Mouse (Mus musculus): ENCODE data around the gene Leng8. TPM values are rescaled to one million over a fixed set of nuclear protein-coding genes. Genes with fewer than 3 reads are reported as not detected.

Gene Leng8
- polyA plus RNA-seq, 1 experiment from 2014 or later, result 9.1 TPM

- H3K27ac ChIP-seq (ENCODE audit: low read depth), result peak overlapping the region; percentile 14; the same call in 1 of the 2 replicates
- H3K36me3 ChIP-seq (replicated peaks; ENCODE audit: insufficient read depth, low read length), result no peaks in the 10 kb centered on the region
- H3K9ac ChIP-seq (replicated peaks), result peak overlapping the region; percentile 22
- H3K9me3 ChIP-seq (ENCODE audit: low read length), result no peaks in the 10 kb centered on the region
- peak; percentile 62 for ATAC-seq
- H3K4me1 ChIP-seq (ENCODE audit: insufficient read depth), result 0 out of 2 replicates have a peak, but pooled peaks cover 2% of the 10 kb centered on the region
- H3K4me3 ChIP-seq (ENCODE audit: low read depth, low read length), result peak overlapping the region; percentile 32
- no peaks in the 10 kb centered on the region for H3K27me3 ChIP-seq (ENCODE audit: insufficient read depth, low read length)
- peak overlapping the region; percentile 71 for H3K4me2 ChIP-seq (ENCODE audit: low read depth, low read length)
- TF ChIP-seq EP300 (IDR thresholded peaks at IDR 0.05; ENCODE audit: low read depth) (no peak), CTCF (IDR thresholded peaks at IDR 0.05; ENCODE audit: low read depth) (no peak)
- WGBS (ENCODE audit: insufficient replicate concordance), result 3% methylated on average over 11 of the region's 11 CpGs
- no peak for DNase-seq
These were observed 26.8 kb downstream of the Leng8 start for GRCm38 (mm10) chr7:4163571-4164072.

DNA sequence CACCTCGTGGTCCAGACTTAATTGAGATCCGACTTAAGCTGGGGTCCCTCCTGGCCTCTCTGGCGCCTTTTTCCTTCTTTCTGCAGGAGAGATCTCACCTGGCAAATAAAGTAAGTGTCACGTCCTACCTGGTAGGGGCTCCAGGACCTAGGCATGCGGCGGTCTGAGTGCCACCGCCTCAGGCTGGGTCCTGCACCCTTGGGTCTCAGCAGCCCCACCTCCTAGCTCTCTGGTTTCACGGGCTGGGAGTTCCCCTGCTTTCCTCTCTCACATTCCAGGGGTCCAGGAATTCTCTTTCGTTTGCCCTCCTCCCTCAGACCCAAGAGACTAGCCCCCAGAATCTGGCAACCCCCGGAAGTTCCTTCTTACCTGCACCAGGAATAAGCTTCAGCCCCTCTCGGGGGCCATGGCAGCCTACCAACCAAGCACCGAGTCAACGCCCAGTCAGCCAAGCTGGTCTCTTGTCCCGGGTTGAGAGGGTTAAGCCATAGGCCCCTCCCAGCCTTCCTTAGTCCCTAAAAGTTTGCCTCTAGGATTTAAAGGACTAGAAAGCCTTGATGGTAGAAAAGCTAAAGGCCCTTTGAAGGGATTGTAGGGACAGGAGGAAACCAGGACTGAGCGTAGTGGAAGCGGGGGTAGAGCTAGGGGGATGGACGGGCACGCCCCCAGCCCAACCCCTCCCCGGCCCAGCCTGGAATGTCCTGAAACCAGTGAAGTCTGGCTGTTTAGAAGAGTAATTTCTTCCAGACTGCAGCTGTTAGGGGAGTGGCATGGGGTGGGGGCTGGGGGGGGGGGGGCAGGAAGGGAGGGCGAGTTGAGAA lies 27.5 kb downstream of the Leng8 start, which contains the start of gene Cdc42ep5:
Gene Cdc42ep5 (minus strand): TSS at position 771 of the 821 bp plus-strand sequence.
- no peaks in the 10 kb centered on the region for H3K36me3 ChIP-seq (replicated peaks; ENCODE audit: insufficient read depth, low read length)
- 5% methylated on average over 19 of the region's 20 CpGs for WGBS (ENCODE audit: insufficient replicate concordance)
- peak; percentile 49 for DNase-seq
- peak within 1 kb of the TSS; percentile 32 for H3K4me3 ChIP-seq (ENCODE audit: low read depth, low read length)
- H3K4me2 ChIP-seq (ENCODE audit: low read depth, low read length), result peak within 1 kb of the TSS; percentile 71
- ATAC-seq, result peak; percentile 72
- H3K27me3 ChIP-seq (ENCODE audit: insufficient read depth, low read length), result no peaks in the 10 kb centered on the region
- TF ChIP-seq EP300 (IDR thresholded peaks at IDR 0.05; ENCODE audit: low read depth) (no peak), CTCF (IDR thresholded peaks at IDR 0.05; ENCODE audit: low read depth) (no peak)
- no peaks in the 10 kb centered on the region for H3K9me3 ChIP-seq (ENCODE audit: low read length)
- H3K27ac ChIP-seq (ENCODE audit: low read depth), result peak within 1 kb of the TSS; percentile 16; the same call in 1 of the 2 replicates
- H3K9ac ChIP-seq (replicated peaks), result peak within 1 kb of the TSS; percentile 22
- 0 out of 2 replicates have a peak, but pooled peaks cover 2% of the 10 kb centered on the region for H3K4me1 ChIP-seq (ENCODE audit: insufficient read depth)

- 0 out of 2 replicates have a peak, but pooled peaks cover 2% of the 10 kb centered on the region for H3K4me1 ChIP-seq (ENCODE audit: insufficient read depth)
- 0 out of 2 replicates have a peak, but pooled peaks have one; percentile 1 for ATAC-seq
- no peaks in the 10 kb centered on the region for H3K36me3 ChIP-seq (replicated peaks; ENCODE audit: insufficient read depth, low read length)
- WGBS (ENCODE audit: insufficient replicate concordance), result 26% methylated on average over 3 of the region's 3 CpGs
- 0 out of 2 replicates have a peak overlapping the region, but pooled peaks have one; percentile 32 for H3K4me3 ChIP-seq (ENCODE audit: low read depth, low read length)
- H3K4me2 ChIP-seq (ENCODE audit: low read depth, low read length), result peak overlapping the region; percentile 71; the same call in 1 of the 2 replicates
- DNase-seq, result no peak
- no peak for TF ChIP-seq EP300 (IDR thresholded peaks at IDR 0.05; ENCODE audit: low read depth)
- no peak for TF ChIP-seq CTCF (IDR thresholded peaks at IDR 0.05; ENCODE audit: low read depth)
- H3K9ac ChIP-seq (replicated peaks), result no peak overlapping the region
- no peaks in the 10 kb centered on the region for H3K9me3 ChIP-seq (ENCODE audit: low read length)
- H3K27me3 ChIP-seq (ENCODE audit: insufficient read depth, low read length), result no peaks in the 10 kb centered on the region
- H3K27ac ChIP-seq (ENCODE audit: low read depth), result peak overlapping the region; percentile 16; the same call in 1 of the 2 replicates
These were observed 28.4 kb downstream of the Leng8 start for GRCm38 (mm10) chr7:4165286-4165685.

DNA sequence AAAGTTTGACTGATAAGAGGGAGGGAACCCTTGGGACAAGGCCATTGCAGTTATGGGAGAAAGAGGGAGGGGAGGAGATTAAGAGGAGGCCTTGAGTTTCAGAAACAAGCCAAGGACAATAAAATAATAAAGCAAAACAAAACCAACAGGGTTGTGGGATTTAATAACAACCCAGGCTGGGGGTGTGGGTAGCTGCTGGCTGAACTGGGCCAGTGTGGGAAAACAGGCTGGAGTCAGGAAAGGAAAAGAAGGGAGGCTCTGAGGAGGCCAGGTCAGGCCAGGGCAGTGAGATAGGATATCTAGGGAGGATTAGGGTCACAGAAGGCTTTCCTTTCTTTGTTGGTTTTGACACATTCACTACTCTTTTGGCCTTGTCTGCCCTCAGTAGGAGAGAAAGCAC lies 30.3 kb downstream of the Leng8 start:
- no peaks in the 10 kb centered on the region for H3K27me3 ChIP-seq (ENCODE audit: insufficient read depth, low read length)
- no peak overlapping the region for H3K4me2 ChIP-seq (ENCODE audit: low read depth, low read length)

GRCm38 (mm10) chr7:4170193-4170938 lies 33.5 kb downstream of the Leng8 start:
- 57% methylated on average over 6 of the region's 6 CpGs for WGBS (ENCODE audit: insufficient replicate concordance)
- Histone ChIP-seq H3K4me1 (ENCODE audit: insufficient read depth) (no peaks in the 10 kb centered on the region), H3K9ac (replicated peaks) (no peak overlapping the region), H3K9me3 (ENCODE audit: low read length) (no peaks in the 10 kb centered on the region), H3K27ac (ENCODE audit: low read depth) (no peak overlapping the region), H3K27me3 (ENCODE audit: insufficient read depth, low read length) (no peaks in the 10 kb centered on the region), H3K4me3 (ENCODE audit: low read depth, low read length) (no peak overlapping the region), H3K36me3 (replicated peaks; ENCODE audit: insufficient read depth, low read length) (no peaks in the 10 kb centered on the region), H3K4me2 (ENCODE audit: low read depth, low read length) (no peak overlapping the region)
- peak; percentile 84 for ATAC-seq
- no peak for DNase-seq
- TF ChIP-seq CTCF (IDR thresholded peaks at IDR 0.05; ENCODE audit: low read depth) (no peak), EP300 (IDR thresholded peaks at IDR 0.05; ENCODE audit: low read depth) (0 out of 2 replicates have a peak, but pooled peaks have one; percentile 7)

More for the DNA sequence above, 30.3 kb downstream of the Leng8 start:
- Histone ChIP-seq H3K27ac (ENCODE audit: low read depth) (no peak overlapping the region), H3K9me3 (ENCODE audit: low read length) (no peaks in the 10 kb centered on the region), H3K4me1 (ENCODE audit: insufficient read depth) (0 out of 2 replicates have a peak, but pooled peaks cover 2% of the 10 kb centered on the region), H3K9ac (replicated peaks) (no peak overlapping the region), H3K36me3 (replicated peaks; ENCODE audit: insufficient read depth, low read length) (no peaks in the 10 kb centered on the region), H3K4me3 (ENCODE audit: low read depth, low read length) (no peak overlapping the region)
- no peak for DNase-seq
- no peak for ATAC-seq
- no peak for TF ChIP-seq CTCF (IDR thresholded peaks at IDR 0.05; ENCODE audit: low read depth)
- TF ChIP-seq EP300 (IDR thresholded peaks at IDR 0.05; ENCODE audit: low read depth), result no peak

All from liver, postnatal 0 days (tissue).